Mouse (Mus musculus): ENCODE data around the gene Slc22a1.

DNA sequence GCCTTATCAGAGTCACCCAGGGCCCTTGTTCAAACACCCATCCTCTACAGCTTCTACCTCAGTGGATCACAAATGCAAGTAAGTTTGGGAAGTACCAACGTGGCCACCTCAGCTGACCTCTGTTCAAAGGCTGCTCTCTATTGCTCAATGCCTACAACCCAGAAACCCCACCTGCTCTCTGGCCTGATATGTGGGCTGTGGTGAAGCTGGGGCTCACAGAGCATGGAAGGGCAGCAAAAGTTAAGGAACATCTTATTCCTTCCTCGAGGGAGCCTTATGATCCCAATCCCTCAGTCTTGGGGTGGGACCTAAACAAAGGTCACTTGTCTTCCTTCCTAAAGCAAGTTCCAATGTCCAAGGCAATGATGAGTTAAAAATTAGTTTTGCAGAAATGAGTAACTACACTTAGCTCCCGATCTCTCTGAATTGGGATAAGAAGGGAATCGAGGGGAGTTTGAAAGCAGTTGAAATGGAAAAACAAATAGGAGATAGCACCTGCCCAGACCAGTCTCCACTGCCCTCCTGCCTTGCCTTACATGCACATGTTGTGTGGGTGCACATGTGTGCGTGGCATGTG is 4.5 kb downstream of the Slc22a1 start:
- no peak for TF ChIP-seq CTCF (IDR thresholded peaks at IDR 0.05; ENCODE audit: low read depth)
- no peak for TF ChIP-seq EP300 (IDR thresholded peaks at IDR 0.05; ENCODE audit: low read depth)

Data from heart, postnatal 0 days (tissue).